Mouse (Mus musculus) midbrain, embryonic 12.5 days (tissue): Measurements from ENCODE around the gene Ifi35. TPM values are rescaled to one million over a fixed set of nuclear protein-coding genes. Genes with fewer than 3 reads are reported as not detected.
"Not testable (repeated sequence)": the region's sequence is repeated elsewhere in the genome, so short reads cannot be mapped to it uniquely, and the experiment has no call there.

Source experiments
- ATAC-seq: fragments of 200-750 bp; cut with Nextera tagmentation; 2 replicates; pipeline ENCODE4 v1.8.0; 2017; ENCODE audit warnings: low read depth, moderate TSS enrichment, moderate library complexity; ENCODE audit not compliant: low FRiP score
- H3K27ac ChIP-seq: fragments of 300-500 bp; sonication (generic); replicated peaks from 2 replicates; pipeline ENCODE4 v1.5.1; 2016; ENCODE audit warnings: mild to moderate bottlenecking
- H3K27me3 ChIP-seq: fragments of 300-500 bp; sonication (generic); 2 replicates; pipeline ENCODE4 v1.6.1; 2016; ENCODE audit warnings: mild to moderate bottlenecking
- H3K36me3 ChIP-seq: fragments of 300-500 bp; sonication (generic); 2 replicates; pipeline ENCODE4 v1.6.1; 2016
- H3K4me1 ChIP-seq: fragments of 300-500 bp; sonication (generic); 2 replicates; pipeline ENCODE4 v1.6.1; 2016
- H3K4me2 ChIP-seq: fragments of 300-500 bp; sonication (generic); replicated peaks from 2 replicates; pipeline ENCODE4 v1.6.1; 2016; ENCODE audit warnings: mild to moderate bottlenecking, moderate library complexity
- H3K4me3 ChIP-seq: fragments of 300-500 bp; sonication (generic); 2 replicates; pipeline ENCODE4 v1.5.1; 2016; ENCODE audit warnings: mild to moderate bottlenecking
- H3K9ac ChIP-seq: fragments of 300-500 bp; sonication (generic); replicated peaks from 2 replicates; pipeline ENCODE4 v1.6.1; 2016; ENCODE audit warnings: mild to moderate bottlenecking, moderate library complexity
- H3K9me3 ChIP-seq: fragments of 300-500 bp; sonication (generic); 2 replicates; pipeline ENCODE4 v1.6.1; 2016; ENCODE audit warnings: mild to moderate bottlenecking
- WGBS: fragments of 180-500 bp; shearing (Covaris S2); methylation state at CpG from one replicate; pipeline ENCODE4 v1.1.7; 2016; 5-methylcytosine and 5-hydroxymethylcytosine counted together
- polyA plus RNA-seq: library from polyadenylated mRNA; unstranded; fragments of >200 nt; fragmentation: Nextera tagmentation; extraction: Ambion mirVana; gene quantifications from 2 replicates; pipeline ENCODE4 v1.2.1, GENCODE M21; 2016

The Ifi35 gene
- polyA plus RNA-seq, 1 experiment from 2014 or later, result 3.9 TPM

DNA sequence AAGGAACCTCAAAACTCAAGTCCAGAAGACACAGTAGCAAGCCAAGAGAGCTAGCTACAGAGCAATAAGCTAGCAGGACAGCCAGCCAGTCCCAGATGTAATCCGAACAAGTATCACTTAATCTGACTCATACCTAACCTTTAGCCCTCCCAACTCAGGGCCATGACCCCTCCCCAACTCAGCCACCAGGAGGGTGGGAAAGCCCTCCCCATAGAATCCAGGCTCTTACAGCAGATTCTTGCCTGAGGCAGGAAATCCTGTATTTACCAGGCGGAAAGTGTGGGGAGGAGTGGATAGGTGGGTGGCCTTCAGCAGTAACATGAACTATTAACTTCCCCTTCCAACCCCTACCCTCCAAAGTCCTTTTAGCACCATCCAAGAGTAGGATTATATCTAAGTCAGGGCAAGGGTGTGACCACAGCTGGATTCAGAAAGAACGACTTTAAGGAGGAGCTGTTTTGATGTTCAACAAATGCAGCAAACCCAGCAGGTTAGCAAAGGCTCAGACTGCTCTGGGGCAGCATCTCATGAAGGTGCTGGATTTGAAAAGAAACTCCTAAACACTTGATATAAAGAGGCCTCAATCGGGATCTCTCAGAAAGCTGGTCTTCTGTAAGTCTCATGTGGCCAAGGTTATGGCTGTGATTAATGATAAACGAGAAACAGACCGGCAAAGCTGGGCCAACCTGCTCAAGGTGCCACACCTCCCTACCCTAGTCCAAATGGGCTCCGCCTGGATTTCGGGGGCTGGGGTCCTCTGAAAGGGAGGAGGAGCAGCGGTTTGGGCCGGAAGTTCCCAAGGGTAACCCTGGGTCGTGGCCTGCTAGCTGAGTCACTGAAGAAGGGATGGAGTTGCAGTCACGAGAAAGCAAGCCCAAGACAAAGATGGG is 16.2 kb downstream of the Ifi35 start, which contains the start of gene Rnd2:
Gene Rnd2 (plus strand): TSS at position 789 of the 890 bp plus-strand sequence.
- H3K4me1 ChIP-seq, result peaks cover 54% of the 10 kb centered on the region

DNA sequence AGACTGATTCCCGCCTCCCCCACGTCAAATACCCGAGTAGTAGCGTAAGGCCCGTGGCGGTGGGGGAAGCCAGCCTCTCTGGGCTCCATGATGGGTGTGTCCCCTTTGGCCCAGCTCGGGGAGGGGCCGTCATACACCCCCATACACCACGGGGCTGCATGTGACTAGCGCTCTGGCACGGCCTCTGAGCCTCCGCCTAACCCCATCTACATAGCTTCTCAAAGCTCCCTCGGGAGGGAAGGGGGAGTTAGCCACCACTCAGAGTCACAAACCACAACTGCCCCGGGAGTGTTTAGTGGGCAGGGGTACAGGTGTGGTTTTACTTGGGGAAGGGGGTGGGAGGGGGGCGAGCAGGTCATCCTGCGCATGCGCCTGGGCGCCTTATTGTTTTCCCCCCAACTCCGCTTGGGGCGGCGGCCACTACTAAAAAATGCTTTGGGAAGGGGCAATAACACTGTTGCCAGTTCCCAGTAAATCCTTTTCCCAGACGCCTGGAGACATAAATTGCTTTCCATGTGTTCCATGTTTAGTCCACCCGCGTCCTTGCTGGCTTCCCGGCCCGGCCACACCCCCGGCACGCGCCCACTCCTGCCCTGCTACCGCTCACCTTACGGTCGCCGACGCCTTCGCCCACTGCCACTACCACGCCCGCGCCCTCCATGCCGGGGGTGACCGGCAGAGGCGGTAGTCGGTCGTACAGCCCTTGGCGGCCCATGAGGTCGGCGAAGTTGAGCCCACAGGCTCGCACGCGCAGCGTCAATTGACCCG is 17.1 kb downstream of the Ifi35 start:
- Histone ChIP-seq H3K36me3 (peaks cover 21% of the 10 kb centered on the region), H3K9me3 (no peaks in the 10 kb centered on the region), H3K4me2 (peak overlapping the region; percentile 79), H3K4me1 (peaks cover 60% of the 10 kb centered on the region), H3K27me3 (peaks cover 3% of the 10 kb centered on the region; the same call in 1 of the 2 replicates), H3K27ac (peak overlapping the region; percentile 87), H3K9ac (peak overlapping the region; percentile 81), H3K4me3 (peak overlapping the region; percentile 75)
- under 1% methylated on average over 51 of the region's 51 CpGs for WGBS
- ATAC-seq, result peak; percentile 24

More for the DNA sequence above, 16.2 kb downstream of the Ifi35 start, which contains the start of gene Rnd2:
- 13% methylated on average over 12 of the region's 12 CpGs for WGBS
- Histone ChIP-seq H3K36me3 (peaks cover 29% of the 10 kb centered on the region), H3K27me3 (peaks cover 3% of the 10 kb centered on the region; the same call in 1 of the 2 replicates), H3K9ac (peak within 1 kb of the TSS; percentile 81), H3K27ac (peak within 1 kb of the TSS; percentile 87), H3K4me3 (peak within 1 kb of the TSS; percentile 75), H3K4me2 (peak within 1 kb of the TSS; percentile 79), H3K9me3 (no peaks in the 10 kb centered on the region)
- ATAC-seq, result no peak

DNA sequence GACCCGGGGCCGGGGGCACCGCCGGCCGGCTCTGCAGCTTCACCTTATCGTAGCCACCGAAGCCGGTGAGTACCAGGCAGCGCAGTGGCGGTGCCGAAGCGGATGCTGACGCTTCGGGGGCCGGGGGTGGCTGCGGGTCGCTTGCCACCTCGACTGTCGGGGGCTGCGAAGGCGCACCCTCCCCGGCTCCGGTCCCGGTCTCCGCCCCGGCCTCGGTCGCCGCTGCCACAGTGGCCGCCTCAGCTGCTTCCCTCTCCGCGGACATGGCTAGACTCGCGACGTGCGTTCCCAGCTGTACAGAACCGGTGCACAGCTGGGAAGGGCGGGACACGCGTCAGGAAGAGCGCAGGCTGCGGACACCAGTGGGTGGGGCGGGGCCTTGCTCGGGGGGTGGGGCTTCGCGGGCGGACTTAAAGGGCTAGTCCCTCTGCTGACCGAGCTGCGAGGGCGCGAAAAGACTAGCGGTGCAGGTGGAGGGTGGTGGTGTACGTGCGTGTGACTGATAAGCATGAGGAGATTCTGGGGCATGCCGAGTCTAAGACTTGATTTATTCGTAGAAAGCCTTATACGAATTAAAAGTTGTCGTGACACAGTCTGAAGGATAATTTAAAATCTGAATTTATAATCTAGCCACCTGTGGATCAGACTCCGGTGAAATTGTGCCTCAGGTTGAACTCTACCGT is 17.8 kb downstream of the Ifi35 start, which contains the start of gene Vat1:
Gene Vat1 (minus strand): TSS at position 362 of the 683 bp plus-strand sequence.
- H3K27ac ChIP-seq, result peak within 1 kb of the TSS; percentile 87
- peaks cover 3% of the 10 kb centered on the region; the same call in 1 of the 2 replicates for H3K27me3 ChIP-seq
- H3K4me2 ChIP-seq, result peak within 1 kb of the TSS; percentile 79
- peak within 1 kb of the TSS; percentile 78 for H3K4me3 ChIP-seq
- no peaks in the 10 kb centered on the region for H3K9me3 ChIP-seq
- WGBS, result 2% methylated on average over 51 of the region's 60 CpGs
- H3K9ac ChIP-seq, result peak within 1 kb of the TSS; percentile 81
- peaks cover 67% of the 10 kb centered on the region for H3K4me1 ChIP-seq
- ATAC-seq, result peak; percentile 61
- H3K36me3 ChIP-seq, result peaks cover 19% of the 10 kb centered on the region

DNA sequence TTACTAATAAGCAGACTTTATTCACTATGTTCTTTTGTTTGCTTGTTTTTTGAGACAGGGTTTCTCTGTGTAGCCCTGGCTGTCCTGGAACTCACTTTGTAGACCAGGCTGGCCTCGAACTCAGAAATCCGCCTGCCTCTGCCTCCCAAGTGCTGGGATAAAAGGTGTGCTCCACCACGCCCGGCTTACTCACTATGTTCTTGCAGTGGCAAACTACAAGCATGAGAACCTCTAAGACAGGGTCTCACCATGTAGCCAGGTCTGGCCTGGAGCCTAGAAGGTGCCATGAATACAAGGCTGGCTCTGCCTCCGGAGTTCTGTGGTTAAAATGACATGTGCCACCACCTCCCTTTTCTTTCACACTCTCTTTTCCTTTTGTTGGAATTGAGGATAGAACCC is 18.3 kb downstream of the Ifi35 start:
- WGBS, result 61% methylated on average over 5 of the region's 5 CpGs
- H3K9me3 ChIP-seq, ATAC-seq, H3K27me3 ChIP-seq, H3K27ac ChIP-seq, H3K9ac ChIP-seq: not testable (repeated sequence)
- Histone ChIP-seq H3K4me2 (peak overlapping the region; percentile 79), H3K4me3 (peak overlapping the region; percentile 75), H3K4me1 (peaks cover 71% of the 10 kb centered on the region), H3K36me3 (peaks cover 19% of the 10 kb centered on the region)

DNA sequence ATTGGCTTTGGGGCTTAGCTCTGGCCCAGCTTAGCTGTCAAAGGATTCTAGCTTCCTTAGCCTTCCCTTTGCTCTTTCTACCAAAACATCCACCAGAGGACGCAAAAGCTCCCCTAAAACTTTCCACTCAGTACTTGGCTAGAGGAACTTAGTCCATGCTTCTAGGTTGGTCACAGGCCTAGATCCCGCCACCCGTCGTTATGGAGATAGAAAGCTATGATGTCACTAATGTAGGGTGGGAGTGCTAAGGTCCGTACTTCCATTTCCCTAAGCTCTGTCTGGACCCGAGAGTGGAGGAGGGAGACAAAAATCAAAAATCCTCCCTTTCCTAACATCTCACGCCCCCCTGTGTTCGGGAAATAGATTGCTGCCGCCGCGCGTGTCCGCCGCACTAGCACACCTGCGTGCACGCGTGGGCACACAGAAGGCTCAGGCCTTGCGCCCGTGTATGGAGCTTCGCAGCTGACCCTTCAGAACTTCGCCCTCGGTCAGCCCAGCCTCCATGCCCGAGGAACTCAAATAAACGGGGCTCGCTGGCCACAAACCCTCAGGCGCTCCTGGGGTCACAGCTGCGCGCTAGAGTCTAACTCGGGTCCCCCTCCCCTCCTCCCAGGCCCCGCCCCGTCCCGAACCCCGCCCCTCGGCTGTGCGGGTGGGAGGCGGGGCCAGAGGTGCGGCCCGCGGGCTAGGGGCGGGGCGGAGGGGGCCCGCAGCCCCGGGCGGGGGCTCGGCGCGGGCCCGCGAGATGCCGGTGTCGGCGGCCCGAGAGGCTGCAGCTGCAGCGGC is 19.5 kb downstream of the Ifi35 start:
- peak; percentile 64 for ATAC-seq
- peaks cover 12% of the 10 kb centered on the region for H3K36me3 ChIP-seq
- peak overlapping the region; percentile 78 for H3K4me3 ChIP-seq
- peaks cover 3% of the 10 kb centered on the region; the same call in 1 of the 2 replicates for H3K27me3 ChIP-seq
- peak overlapping the region; percentile 83 for H3K9ac ChIP-seq
- H3K4me1 ChIP-seq, result peaks cover 61% of the 10 kb centered on the region
- H3K27ac ChIP-seq, result peak overlapping the region; percentile 90
- no peaks in the 10 kb centered on the region for H3K9me3 ChIP-seq
- H3K4me2 ChIP-seq, result peak overlapping the region; percentile 76
- WGBS, result under 1% methylated on average over 53 of the region's 54 CpGs

DNA sequence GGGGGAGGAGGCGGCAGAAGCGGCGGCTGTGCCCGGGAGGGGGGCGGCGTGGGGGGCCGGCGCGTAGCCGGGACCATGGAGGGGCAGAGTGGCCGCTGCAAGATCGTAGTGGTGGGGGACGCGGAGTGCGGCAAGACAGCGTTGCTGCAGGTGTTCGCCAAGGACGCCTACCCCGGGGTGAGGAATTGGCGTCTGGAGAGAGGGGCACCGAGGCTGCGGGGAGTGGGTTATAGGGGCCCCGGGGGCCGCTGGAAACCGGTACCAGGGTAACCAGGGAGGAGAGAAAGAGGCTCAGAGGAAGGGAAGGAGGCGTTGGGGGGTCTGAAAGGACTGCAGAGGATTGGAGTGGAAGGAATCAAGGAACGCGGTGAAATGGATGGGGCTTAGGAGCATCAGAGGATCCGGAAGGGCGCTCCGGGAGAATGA is 20.1 kb downstream of the Ifi35 start:
- peak overlapping the region; percentile 83 for H3K9ac ChIP-seq
- WGBS, result 0% methylated on average over 30 of the region's 31 CpGs
- H3K4me3 ChIP-seq, result peak overlapping the region; percentile 78
- peaks cover 55% of the 10 kb centered on the region for H3K4me1 ChIP-seq
- ATAC-seq, result no peak; the same call in 1 of the 2 replicates
- H3K36me3 ChIP-seq, result peaks cover 12% of the 10 kb centered on the region
- H3K27ac ChIP-seq, result peak overlapping the region; percentile 90
- no peaks in the 10 kb centered on the region for H3K9me3 ChIP-seq
- H3K4me2 ChIP-seq, result peak overlapping the region; percentile 76
- H3K27me3 ChIP-seq, result peaks cover 3% of the 10 kb centered on the region; the same call in 1 of the 2 replicates

DNA sequence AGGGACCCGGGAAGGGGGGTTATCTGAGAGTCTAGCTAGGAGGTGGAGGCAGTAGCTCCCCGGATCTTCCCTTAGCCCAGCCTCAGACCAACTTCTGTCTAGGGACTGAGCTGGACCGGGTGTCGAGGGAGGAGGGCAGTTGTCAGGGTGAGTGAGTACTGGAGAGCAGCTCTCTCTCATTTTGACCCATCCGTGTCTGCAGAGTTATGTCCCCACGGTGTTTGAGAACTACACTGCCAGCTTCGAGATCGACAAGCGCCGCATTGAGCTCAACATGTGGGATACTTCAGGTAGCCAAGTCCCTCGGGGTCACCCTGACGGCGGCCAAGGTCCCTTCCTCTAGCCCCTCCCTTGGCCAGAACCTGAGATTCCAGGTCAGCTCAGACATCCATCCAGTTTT is 20.5 kb downstream of the Ifi35 start:
- peak overlapping the region; percentile 90 for H3K27ac ChIP-seq
- no peaks in the 10 kb centered on the region for H3K9me3 ChIP-seq
- H3K4me2 ChIP-seq, result peak overlapping the region; percentile 76
- peaks cover 3% of the 10 kb centered on the region; the same call in 1 of the 2 replicates for H3K27me3 ChIP-seq
- H3K4me3 ChIP-seq, result peak overlapping the region; percentile 78
- no peak for ATAC-seq
- H3K9ac ChIP-seq, result peak overlapping the region; percentile 83
- 4% methylated on average over 13 of the region's 13 CpGs for WGBS
- peaks cover 50% of the 10 kb centered on the region for H3K4me1 ChIP-seq
- peaks cover 12% of the 10 kb centered on the region for H3K36me3 ChIP-seq

DNA sequence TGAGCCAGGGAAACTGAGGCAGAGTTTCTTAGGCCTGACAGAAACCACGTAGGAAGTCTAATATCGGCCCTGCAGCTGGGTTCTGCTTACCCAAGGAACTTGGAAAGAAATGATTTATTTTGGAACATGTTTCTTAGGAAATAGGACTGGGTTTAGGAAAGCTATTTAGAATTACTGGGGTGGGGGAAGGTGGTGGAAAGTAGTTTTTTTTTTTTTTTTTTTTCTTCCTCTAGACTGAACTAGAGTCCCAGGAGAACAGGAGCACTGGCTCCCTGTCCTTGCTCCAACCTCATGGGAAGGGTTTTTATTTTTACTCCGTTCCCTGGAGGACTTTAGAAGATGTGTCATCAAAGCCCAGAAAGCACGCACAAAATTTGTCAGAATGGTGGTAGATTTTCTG is 20.9 kb downstream of the Ifi35 start:
- H3K27me3 ChIP-seq, result peaks cover 3% of the 10 kb centered on the region; the same call in 1 of the 2 replicates
- peak overlapping the region; percentile 76 for H3K4me2 ChIP-seq
- peak overlapping the region; percentile 83 for H3K9ac ChIP-seq
- no peak overlapping the region for H3K27ac ChIP-seq
- 71% methylated on average over 4 of the region's 4 CpGs for WGBS
- H3K4me1 ChIP-seq, result peaks cover 46% of the 10 kb centered on the region
- no peak for ATAC-seq
- H3K4me3 ChIP-seq, result peak overlapping the region; percentile 78
- H3K36me3 ChIP-seq, result peaks cover 12% of the 10 kb centered on the region
- H3K9me3 ChIP-seq, result no peaks in the 10 kb centered on the region

DNA sequence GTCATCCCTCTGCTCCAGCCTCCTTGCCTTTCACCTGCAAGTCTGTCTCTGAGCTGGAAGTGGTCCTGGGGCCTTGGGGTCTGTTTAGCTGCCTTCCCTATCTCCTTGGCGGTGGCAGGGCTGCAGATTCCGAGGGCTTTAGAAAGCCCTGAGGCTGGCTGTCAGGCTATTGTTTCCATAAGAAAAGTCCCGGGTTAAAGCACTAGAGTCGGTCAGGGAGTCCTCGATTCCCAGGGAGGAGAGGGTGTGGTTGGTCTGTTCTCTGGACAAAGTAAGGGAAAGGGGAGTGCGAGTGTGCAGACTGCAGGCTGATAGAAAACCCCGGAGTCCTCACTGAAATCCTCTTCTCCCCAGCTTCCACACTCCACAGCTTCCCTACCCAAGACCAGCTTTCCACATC is 22.0 kb downstream of the Ifi35 start:
- Histone ChIP-seq H3K9me3 (no peaks in the 10 kb centered on the region), H3K4me3 (peak overlapping the region; percentile 17), H3K36me3 (peaks cover 12% of the 10 kb centered on the region), H3K4me2 (peak overlapping the region; percentile 45), H3K9ac (peak overlapping the region; percentile 31; the same call in 1 of the 2 replicates), H3K4me1 (peaks cover 39% of the 10 kb centered on the region), H3K27ac (peak overlapping the region; percentile 42), H3K27me3 (peaks cover 3% of the 10 kb centered on the region; the same call in 1 of the 2 replicates)
- 14% methylated on average over 7 of the region's 7 CpGs for WGBS
- ATAC-seq, result no peak

DNA sequence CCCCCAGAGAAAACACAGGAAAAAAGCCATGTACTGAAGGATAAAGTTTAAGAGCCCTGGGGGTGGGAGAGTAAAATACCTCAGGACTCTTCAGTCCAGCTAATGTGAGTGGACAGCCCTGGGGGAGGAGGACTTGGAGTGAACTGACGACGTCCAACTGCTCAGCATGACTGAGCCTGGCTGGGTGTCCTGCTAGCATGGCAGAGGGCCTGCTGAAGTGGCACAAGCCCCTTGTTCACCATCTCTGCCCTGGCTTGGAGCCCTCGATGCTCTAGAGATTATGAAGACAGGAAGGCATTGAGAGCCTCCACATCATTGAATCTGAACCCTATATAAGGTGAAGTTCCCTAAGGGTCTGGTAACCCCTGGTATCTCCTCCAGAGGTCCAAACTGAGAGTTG is 23.7 kb downstream of the Ifi35 start:
- peaks cover 12% of the 10 kb centered on the region for H3K36me3 ChIP-seq
- H3K4me3 ChIP-seq, result no peak overlapping the region
- peaks cover 31% of the 10 kb centered on the region for H3K4me1 ChIP-seq
- no peaks in the 10 kb centered on the region for H3K27me3 ChIP-seq
- 0 out of 2 replicates have a peak overlapping the region, but pooled peaks have one; percentile 4 for H3K27ac ChIP-seq
- no peak for ATAC-seq
- H3K9ac ChIP-seq, result no peak overlapping the region; the same call in 1 of the 2 replicates
- no peaks in the 10 kb centered on the region for H3K9me3 ChIP-seq
- WGBS, result 83% methylated on average over 3 of the region's 3 CpGs
- no peak overlapping the region for H3K4me2 ChIP-seq
